Mouse (Mus musculus) small intestine, adult 2 months (tissue): ENCODE results near the gene Nup54. TPM values are rescaled to one million over a fixed set of nuclear protein-coding genes. Genes with fewer than 3 reads are reported as not detected.
A peak's percentile ranks its signal among the peaks of the same experiment; 100 is the strongest.

Source experiments
- H3K27ac ChIP-seq: fragments of 200-500 bp; 2 replicates; pipeline ENCODE4 v1.5.1; 2012; ENCODE audit warnings: low read depth, low read length, control low read depth, inconsistent platforms; ENCODE audit not compliant: insufficient read depth
- H3K27me3 ChIP-seq: fragments of 200-500 bp; 2 replicates; pipeline ENCODE4 v1.6.1; 2012; ENCODE audit warnings: mild to moderate bottlenecking, moderate library complexity, low read length, inconsistent platforms; ENCODE audit not compliant: control insufficient read depth, insufficient read depth
- H3K36me3 ChIP-seq: fragments of 200-500 bp; 2 replicates; pipeline ENCODE4 v1.6.1; 2012; ENCODE audit warnings: mild to moderate bottlenecking, low read length, control low read depth, inconsistent platforms; ENCODE audit not compliant: control insufficient read depth, insufficient read depth
- H3K4me1 ChIP-seq: fragments of 200-500 bp; 2 replicates; pipeline ENCODE4 v1.6.1; 2012; ENCODE audit warnings: low read length, inconsistent platforms, mixed read lengths; ENCODE audit not compliant: control insufficient read depth, insufficient read depth, insufficient read length
- H3K4me3 ChIP-seq: fragments of 200-500 bp; 2 replicates; pipeline ENCODE4 v1.5.1; 2012; ENCODE audit warnings: low read depth, mild to moderate bottlenecking, control low read depth, inconsistent platforms, low read length, moderate library complexity
- CTCF ChIP-seq: fragments of 200-500 bp; IDR thresholded peaks from 2 replicates; pipeline ENCODE4 v1.5.1; 2012; ENCODE audit warnings: low read depth, mild to moderate bottlenecking, control low read depth, inconsistent platforms, low read length, moderate library complexity, mixed read lengths; ENCODE audit not compliant: insufficient replicate concordance, insufficient read length; ENCODE audit errors: extremely low read depth
- POLR2A ChIP-seq: fragments of 200-500 bp; IDR thresholded peaks from 2 replicates; pipeline ENCODE4 v1.6.1; 2012; ENCODE audit warnings: low read depth, mild to moderate bottlenecking, control low read depth, inconsistent platforms, low read length, moderate library complexity
- WGBS: fragments of 180-500 bp; shearing (Covaris S2); methylation state at CpG from one replicate; pipeline ENCODE4 v1.1.7; 2018; 5-methylcytosine and 5-hydroxymethylcytosine counted together
- polyA plus RNA-seq: library from polyadenylated mRNA; depleted of rRNA; stranded (reverse); fragments of >200 nt; gene quantifications from 2 replicates; pipeline ENCODE4 v1.2.3, GENCODE M21; 2012

The Nup54 gene
- polyA plus RNA-seq, 1 experiment, result 6.9 TPM

DNA sequence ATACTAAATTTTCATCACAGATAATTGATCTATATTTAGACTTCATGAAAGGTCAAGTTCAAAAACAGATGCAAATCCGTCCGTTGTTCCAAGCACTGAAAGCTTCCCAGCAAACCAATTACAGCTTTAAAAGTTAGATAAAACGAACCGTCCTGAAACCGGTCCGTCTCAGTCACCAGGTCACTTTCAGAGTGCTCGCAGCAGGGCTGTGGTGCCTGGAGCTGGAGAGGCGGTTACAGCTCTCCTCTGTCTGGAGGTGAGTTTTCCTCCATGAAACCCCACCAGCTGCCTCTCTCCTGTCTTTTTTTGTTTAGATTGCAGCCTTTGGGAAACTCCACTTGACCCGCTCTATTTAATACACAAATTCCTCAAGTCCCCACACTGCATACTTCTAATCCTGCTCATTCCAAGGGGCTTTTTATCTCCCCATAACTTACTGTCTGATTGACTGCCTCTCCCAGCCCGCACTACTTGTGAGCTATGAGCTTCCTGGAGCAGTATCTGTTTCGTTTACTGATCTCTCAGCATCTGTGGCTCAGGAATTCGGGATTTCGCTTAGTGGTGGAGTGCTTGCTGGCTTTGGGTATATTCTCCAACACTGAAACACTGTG lies 58.1 kb downstream of the Nup54 start:
- 44% methylated on average over 13 of the region's 13 CpGs for WGBS
- no peaks in the 10 kb centered on the region for H3K36me3 ChIP-seq
- TF ChIP-seq CTCF, result no peak
- no peak for TF ChIP-seq POLR2A
- H3K27ac ChIP-seq, result no peak overlapping the region
- H3K4me3 ChIP-seq, result no peak overlapping the region
- no peaks in the 10 kb centered on the region for H3K27me3 ChIP-seq
- H3K4me1 ChIP-seq, result no peaks in the 10 kb centered on the region

DNA sequence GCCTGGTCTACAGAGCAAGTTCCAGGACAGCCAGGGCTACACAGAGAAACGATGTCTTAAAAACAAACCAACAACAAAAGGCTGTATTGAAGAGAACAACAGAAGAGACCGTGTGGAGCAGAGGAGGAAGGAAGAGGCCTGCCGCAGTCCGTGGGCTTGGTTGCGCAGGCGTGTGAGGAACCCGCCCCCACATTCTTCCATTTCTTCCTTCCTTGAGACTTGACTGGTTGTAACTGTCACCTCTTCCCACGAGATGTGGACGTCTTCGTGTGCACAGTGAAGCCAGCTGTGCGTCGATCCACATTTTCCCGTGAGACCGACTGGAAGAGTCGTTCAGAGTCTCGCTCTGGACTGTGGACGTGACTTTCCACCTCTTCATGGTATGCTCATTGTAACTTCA lies 59.7 kb downstream of the Nup54 start:
- TF ChIP-seq POLR2A, result no peak
- TF ChIP-seq CTCF, result no peak
- no peaks in the 10 kb centered on the region for H3K36me3 ChIP-seq
- peak overlapping the region; percentile 45 for H3K4me3 ChIP-seq
- H3K4me1 ChIP-seq, result no peaks in the 10 kb centered on the region
- H3K27ac ChIP-seq, result peak overlapping the region; percentile 78
- no peaks in the 10 kb centered on the region for H3K27me3 ChIP-seq
- 75% methylated on average over 17 of the region's 17 CpGs for WGBS

DNA sequence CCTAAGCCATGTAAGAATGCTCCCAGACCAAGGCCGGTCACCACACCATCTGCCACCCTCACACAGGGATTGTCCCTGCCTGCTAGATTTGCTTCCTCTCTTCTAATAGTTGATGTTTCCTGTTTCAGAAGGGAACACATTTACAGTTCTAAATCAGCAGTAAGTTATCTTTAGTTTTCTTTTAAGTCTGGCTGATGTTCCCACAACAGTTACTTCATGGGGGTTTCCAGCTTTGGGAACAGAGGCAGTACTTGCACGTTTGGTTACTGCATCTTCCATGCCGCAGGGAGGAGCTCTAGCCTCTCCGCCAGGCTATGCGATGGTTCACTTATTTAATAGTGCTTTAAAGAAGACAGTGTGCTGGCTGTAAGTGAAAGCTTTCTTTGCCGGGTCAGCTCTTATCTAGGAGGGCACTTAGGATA lies 60.3 kb downstream of the Nup54 start:
- TF ChIP-seq CTCF, result no peak
- TF ChIP-seq POLR2A, result no peak
- Histone ChIP-seq H3K4me3 (no peak overlapping the region), H3K4me1 (no peaks in the 10 kb centered on the region), H3K36me3 (no peaks in the 10 kb centered on the region), H3K27ac (peak overlapping the region; percentile 78), H3K27me3 (no peaks in the 10 kb centered on the region)
- WGBS, result 46% methylated on average over 6 of the region's 6 CpGs

DNA sequence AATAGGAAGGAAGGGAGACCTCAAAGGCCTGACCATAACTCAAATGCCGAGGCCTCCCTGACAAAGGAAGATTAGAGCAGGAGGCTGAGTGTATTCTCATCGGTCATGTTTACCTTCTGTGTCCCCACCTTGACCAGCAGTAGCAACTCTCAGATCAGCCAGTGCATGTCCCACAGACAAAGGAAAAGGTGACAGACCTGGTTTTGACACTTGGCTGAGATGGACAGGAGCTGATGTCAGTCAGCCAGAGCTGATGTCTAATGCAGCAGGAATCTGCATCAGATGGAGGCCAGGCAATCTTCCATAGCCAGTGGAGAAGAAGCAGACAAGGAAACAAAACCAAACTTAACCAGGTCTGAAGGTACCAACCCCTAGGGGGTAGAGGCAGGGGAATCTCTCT lies 62.4 kb downstream of the Nup54 start:
- no peak for TF ChIP-seq CTCF
- TF ChIP-seq POLR2A, result no peak
- H3K36me3 ChIP-seq, result no peaks in the 10 kb centered on the region
- 46% methylated on average over 2 of the region's 2 CpGs for WGBS
- H3K4me1 ChIP-seq, result peaks cover 4% of the 10 kb centered on the region; the same call in 1 of the 2 replicates
- H3K4me3 ChIP-seq, result no peak overlapping the region
- no peaks in the 10 kb centered on the region for H3K27me3 ChIP-seq
- no peak overlapping the region for H3K27ac ChIP-seq

DNA sequence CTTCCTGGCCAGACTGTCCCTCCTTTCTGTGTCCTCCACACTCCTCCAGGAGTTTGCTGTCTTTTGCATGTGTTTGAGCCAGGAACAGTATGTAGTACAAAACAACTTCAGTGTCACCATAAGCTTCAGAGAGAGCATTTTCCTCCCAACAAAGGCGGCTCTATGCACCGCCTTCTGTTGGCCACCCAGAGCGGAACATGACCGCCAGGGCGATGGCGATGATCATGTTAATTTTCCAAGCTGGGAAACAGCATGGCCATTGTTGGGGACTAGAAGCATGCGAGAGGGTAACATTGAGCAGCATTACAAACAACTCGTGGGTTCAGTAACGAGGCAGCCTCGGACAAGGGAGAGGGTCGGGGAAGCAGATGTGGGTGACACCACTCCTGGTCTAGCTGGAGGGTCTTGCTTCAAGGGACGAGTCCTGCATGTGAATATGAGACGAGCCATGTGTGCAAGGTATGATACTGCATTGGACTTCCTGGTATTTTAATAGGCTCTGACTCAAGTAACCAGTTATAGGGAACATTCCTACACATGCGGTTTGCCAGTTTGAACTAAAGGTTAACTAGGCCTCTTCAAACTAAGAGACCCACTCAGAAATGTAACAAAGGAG lies 63.5 kb downstream of the Nup54 start:
- no peaks in the 10 kb centered on the region for H3K27me3 ChIP-seq
- 91% methylated on average over 14 of the region's 14 CpGs for WGBS
- no peak overlapping the region for H3K4me3 ChIP-seq

DNA sequence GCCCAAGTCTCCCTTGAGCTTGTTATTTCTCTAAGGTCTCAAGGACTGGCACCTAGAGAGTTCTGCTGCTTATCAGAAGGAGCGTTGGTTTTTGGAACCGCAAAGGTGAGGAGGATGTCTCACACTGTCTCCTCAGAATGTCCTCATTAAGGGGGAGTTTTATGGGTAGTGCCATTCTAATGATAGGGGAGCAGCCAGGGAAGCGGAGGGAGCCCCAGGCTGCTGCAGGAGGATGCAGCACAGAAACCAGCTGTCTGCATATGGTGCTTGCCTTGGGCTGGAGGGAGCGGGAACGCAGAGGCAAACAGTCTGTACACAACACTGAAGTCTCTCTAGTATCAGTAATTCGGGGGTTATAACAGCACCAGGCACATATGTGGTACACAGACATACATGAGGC lies 64.1 kb downstream of the Nup54 start:
- Histone ChIP-seq H3K36me3 (no peaks in the 10 kb centered on the region), H3K4me3 (no peak overlapping the region), H3K27me3 (no peaks in the 10 kb centered on the region), H3K4me1 (peaks cover 13% of the 10 kb centered on the region; the same call in 1 of the 2 replicates), H3K27ac (no peak overlapping the region)
- 83% methylated on average over 6 of the region's 6 CpGs for WGBS
- TF ChIP-seq POLR2A (no peak), CTCF (no peak)

More for the DNA sequence above, 63.5 kb downstream of the Nup54 start:
- Histone ChIP-seq H3K4me1 (peaks cover 7% of the 10 kb centered on the region; the same call in 1 of the 2 replicates), H3K27ac (no peak overlapping the region), H3K36me3 (no peaks in the 10 kb centered on the region)
- no peak for TF ChIP-seq POLR2A
- no peak for TF ChIP-seq CTCF

DNA sequence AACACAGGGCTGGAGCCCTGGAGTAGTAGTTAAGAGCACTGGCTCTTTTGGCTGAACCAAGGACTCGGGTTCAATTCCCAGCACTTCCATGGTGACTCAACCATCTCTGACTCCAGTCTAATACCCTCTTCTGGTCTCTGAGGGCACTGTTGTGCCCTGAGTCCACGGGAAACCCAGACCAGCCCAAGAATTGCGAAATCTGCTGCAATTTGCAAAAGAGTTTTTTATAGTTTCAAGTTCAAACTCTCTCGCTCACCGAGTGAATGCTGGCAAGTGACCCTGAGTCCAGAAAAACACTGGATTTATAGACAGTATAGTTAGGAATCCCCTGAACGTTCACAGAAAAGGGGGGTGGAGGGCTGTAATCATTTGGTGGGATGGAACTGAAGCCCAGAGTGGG lies 64.6 kb downstream of the Nup54 start:
- 36% methylated on average over 6 of the region's 6 CpGs for WGBS
- Histone ChIP-seq H3K27ac (no peak overlapping the region), H3K27me3 (no peaks in the 10 kb centered on the region), H3K36me3 (no peaks in the 10 kb centered on the region), H3K4me3 (no peak overlapping the region), H3K4me1 (peaks cover 16% of the 10 kb centered on the region; the same call in 1 of the 2 replicates)
- no peak for TF ChIP-seq CTCF
- no peak for TF ChIP-seq POLR2A
